ENCODE assay signal across 22 mouse cellular contexts in genomic region chr11:61652216-61652615, GRCm38 (mm10). TPM values are rescaled to one million over a fixed set of nuclear protein-coding genes. Genes with fewer than 3 reads are reported as not detected.
DNase-seq lines count a peak whose midpoint lies in the region; ATAC-seq and TF ChIP-seq lines count a peak whose summit lies in the region.
"Had no signal": no experiment of that assay in that cellular context is flagged by ENCODE, and none has a peak within 500 bp of the region (broad histone marks: within the 10 kb centered on the region; RNA-seq: fewer than 3 reads in every experiment).

No protein-coding gene starts in this region.

- H3K9me3 ChIP-seq in lung, embryonic 15.5 days, result no peaks in the 10 kb centered on the region
- H3K9me3 ChIP-seq: embryonic facial prominence, embryonic 15.5 days; forebrain, embryonic 10.5 days; heart, embryonic 15.5 days; hindbrain, embryonic 10.5 days had no signal

- no peak overlapping the region for H3K9ac ChIP-seq in lung, embryonic 15.5 days
- H3K9ac ChIP-seq: embryonic facial prominence, embryonic 15.5 days; heart, embryonic 15.5 days; hindbrain, embryonic 14.5 days had no signal

- peak overlapping the region; percentile 27; the same call in 1 of the 2 replicates for H3K27ac ChIP-seq in lung, embryonic 15.5 days
- peak overlapping the region; percentile 82 for H3K27ac ChIP-seq in thymus, adult 2 months (ENCODE audit: control insufficient read depth, insufficient read depth, low read length)
- H3K27ac ChIP-seq in bone marrow macrophage, adult 2 months (ENCODE audit: insufficient read depth, low read depth, low read length), result peak overlapping the region; percentile 68; the same call in 1 of the 2 replicates
- H3K27ac ChIP-seq in small intestine, adult 2 months (ENCODE audit: insufficient read depth, low read depth, low read length), result 0 out of 2 replicates have a peak overlapping the region, but pooled peaks have one; percentile 2
- H3K27ac ChIP-seq: embryonic facial prominence, embryonic 15.5 days; hindbrain, embryonic 10.5 days; hindbrain, embryonic 14.5 days had no signal

- no peak overlapping the region for H3K4me2 ChIP-seq in lung, embryonic 15.5 days
- H3K4me2 ChIP-seq: embryonic facial prominence, embryonic 15.5 days; heart, embryonic 11.5 days; heart, embryonic 15.5 days; hindbrain, embryonic 14.5 days had no signal

- no peak for DNase-seq in lung, adult 18-20 months
- no peak for DNase-seq in thymus, adult 2 months
- no peak for DNase-seq in thymus, postnatal 36 days
- DNase-seq: adrenal gland, postnatal 14 days; cerebellum, adult 2 months; cerebellum, postnatal 10 days; embryo, embryonic 11 days; gastrocnemius, postnatal 36 days; heart, postnatal 14 days had no signal

- ATAC-seq in lung, embryonic 15.5 days (ENCODE audit: borderline replicate concordance, extremely low read depth, low FRiP score, low TSS enrichment), result no peak
- ATAC-seq in megakaryocyte-erythroid progenitor cell, adult 5-6 weeks (replicated peaks; ENCODE audit: low FRiP score, low TSS enrichment, poor library complexity, severe bottlenecking), result no peak
- ATAC-seq: forebrain, embryonic 14.5 days had no signal

- 85% methylated on average over 5 of the region's 5 CpGs for WGBS in lung, embryonic 15.5 days
- 91% methylated on average over 5 of the region's 5 CpGs for WGBS in thymus, adult 2 months
- 95% methylated on average over 5 of the region's 5 CpGs for WGBS in small intestine, adult 2 months

- H3K36me3 ChIP-seq in lung, embryonic 15.5 days, result no peaks in the 10 kb centered on the region
- H3K36me3 ChIP-seq in thymus, adult 2 months (ENCODE audit: control insufficient read depth, insufficient read depth, low read length), result no peaks in the 10 kb centered on the region
- H3K36me3 ChIP-seq in small intestine, adult 2 months (ENCODE audit: control insufficient read depth, insufficient read depth, low read length), result no peaks in the 10 kb centered on the region
- H3K36me3 ChIP-seq: embryonic facial prominence, embryonic 15.5 days; forebrain, embryonic 10.5 days; heart, embryonic 15.5 days; hindbrain, embryonic 10.5 days had no signal

- no peak for TF ChIP-seq CTCF in thymus, adult 2 months (IDR thresholded peaks at IDR 0.05; ENCODE audit: borderline replicate concordance, control insufficient read depth, extremely low read depth, insufficient read depth, low read length, poor library complexity)
- no peak for TF ChIP-seq CTCF in bone marrow macrophage, adult 2 months (IDR thresholded peaks at IDR 0.05; ENCODE audit: low read depth, low read length)
- TF ChIP-seq CTCF in small intestine, adult 2 months (IDR thresholded peaks at IDR 0.05; ENCODE audit: extremely low read depth, insufficient read length, insufficient replicate concordance, low read depth, low read length), result no peak

- no peak for TF ChIP-seq POLR2A in thymus, adult 2 months (IDR thresholded peaks at IDR 0.05; ENCODE audit: control insufficient read depth, extremely low read depth, insufficient read depth, low read length, poor library complexity)
- TF ChIP-seq POLR2A in bone marrow macrophage, adult 2 months (IDR thresholded peaks at IDR 0.05; ENCODE audit: borderline replicate concordance, low read depth, low read length), result no peak
- TF ChIP-seq POLR2A in small intestine, adult 2 months (IDR thresholded peaks at IDR 0.05; ENCODE audit: low read depth, low read length), result no peak

- no peak overlapping the region for H3K4me3 ChIP-seq in lung, embryonic 15.5 days
- H3K4me3 ChIP-seq in thymus, adult 2 months (ENCODE audit: control insufficient read depth, insufficient read depth, low read length), result no peak overlapping the region
- H3K4me3 ChIP-seq in bone marrow macrophage, adult 2 months (ENCODE audit: insufficient read depth, low read length), result no peak overlapping the region
- no peak overlapping the region for H3K4me3 ChIP-seq in small intestine, adult 2 months (ENCODE audit: low read depth, low read length)
- H3K4me3 ChIP-seq: embryonic facial prominence, embryonic 15.5 days; erythroblast, embryonic 14.5 days; forebrain, embryonic 10.5 days; heart, embryonic 15.5 days; hindbrain, embryonic 10.5 days had no signal

- H3K4me1 ChIP-seq in lung, embryonic 15.5 days, result peaks cover 2% of the 10 kb centered on the region; the same call in 1 of the 2 replicates
- H3K4me1 ChIP-seq in thymus, adult 2 months (replicated peaks; ENCODE audit: control insufficient read depth, insufficient read depth, low read length), result peaks cover 63% of the 10 kb centered on the region
- H3K4me1 ChIP-seq in bone marrow macrophage, adult 2 months (ENCODE audit: control insufficient read depth, insufficient read depth, low read length), result peaks cover 52% of the 10 kb centered on the region
- peaks cover 17% of the 10 kb centered on the region for H3K4me1 ChIP-seq in small intestine, adult 2 months (ENCODE audit: control insufficient read depth, insufficient read depth, insufficient read length, low read length)
- H3K4me1 ChIP-seq: embryonic facial prominence, embryonic 15.5 days; forebrain, embryonic 10.5 days; heart, embryonic 15.5 days had no signal

- H3K27me3 ChIP-seq in lung, embryonic 15.5 days, result no peaks in the 10 kb centered on the region
- H3K27me3 ChIP-seq in thymus, adult 2 months (ENCODE audit: control insufficient read depth, insufficient read depth, low read length), result no peaks in the 10 kb centered on the region
- no peaks in the 10 kb centered on the region for H3K27me3 ChIP-seq in small intestine, adult 2 months (ENCODE audit: control insufficient read depth, insufficient read depth, low read length)
- H3K27me3 ChIP-seq: embryonic facial prominence, embryonic 15.5 days; heart, embryonic 15.5 days had no signal

RNA-seq across cellular contexts. Expression of gene Grap, which starts 0.8 kb away (rescaled TPM):
- 37.6 and 42.2 TPM in 2 replicates for polyA plus RNA-seq in lung, embryonic 15.5 days (2015; fragmentation: Nextera tagmentation; extraction: Ambion mirVana)
- polyA plus RNA-seq in thymus, adult 2 months (2012; rRNA removed), result 119 and 124 TPM in 2 replicates
- polyA plus RNA-seq in bone marrow macrophage, adult 2 months (2012; ENCODE audit: insufficient read depth, insufficient read length, missing spikeins), result 3.1 and 4.0 TPM in 2 replicates
- 3.4 and 7.7 TPM in 2 replicates for polyA plus RNA-seq in small intestine, adult 2 months (2012; rRNA removed)
- total RNA-seq in megakaryocyte-erythroid progenitor cell, adult 5-6 weeks (2014; fragmentation: Nextera tagmentation), result 2.2 and 2.4 TPM in 2 replicates
- total RNA-seq in megakaryocyte-erythroid progenitor cell, adult 5-6 weeks (2017), result 1.3 TPM in 1 of 2 replicates, not detected in the other

RNA-seq across cellular contexts. Expression of gene Fam83g, which starts 31.7 kb away (rescaled TPM):
- 2.3 and 2.8 TPM in 2 replicates for polyA plus RNA-seq in lung, embryonic 15.5 days (2015; fragmentation: Nextera tagmentation; extraction: Ambion mirVana)
- polyA plus RNA-seq in thymus, adult 2 months (2012; rRNA removed), result 8.9 and 9.5 TPM in 2 replicates
- polyA plus RNA-seq in bone marrow macrophage, adult 2 months (2012; ENCODE audit: insufficient read depth, insufficient read length, missing spikeins), result not detected in 2 replicates
- 15.8 and 33.8 TPM in 2 replicates for polyA plus RNA-seq in small intestine, adult 2 months (2012; rRNA removed)
- not detected in 2 replicates for total RNA-seq in megakaryocyte-erythroid progenitor cell, adult 5-6 weeks (2014; fragmentation: Nextera tagmentation)
- total RNA-seq in megakaryocyte-erythroid progenitor cell, adult 5-6 weeks (2017), result not detected in 2 replicates
- total RNA-seq: common myeloid progenitor, adult 5-6 weeks had no signal

Comparison
In these comparisons a context has a peak if more than half of its experiments do, and no peak if none do; other contexts are left out.
1. H3K27ac ChIP-seq: peak in every context shown above with its lines; median percentile 82 in thymus, adult 2 months; 68 in bone marrow macrophage, adult 2 months; 27 in lung, embryonic 15.5 days; 2 in small intestine, adult 2 months.